Mouse (Mus musculus) lung, postnatal 4 days (tissue): ENCODE measurements around the gene Sec1.

Experiments used
- DNase-seq, 2 experiments: peaks; one replicate each; pipeline ENCODE4 v3.0.0; 2021

Sec1 gene

GRCm38 (mm10) chr7:45639561-45640027 lies 54.6 kb downstream of the Sec1 start, which contains the start of gene Mamstr:
Gene Mamstr, plus strand, starts transcription at chr7:45639977.
- peak; percentile 26 to 47 for DNase-seq

GRCm38 (mm10) chr7:45638623-45639401 lies 55.4 kb downstream of the Sec1 start:
- peak; percentile 89 to 96 for DNase-seq

GRCm38 (mm10) chr7:45637710-45638109 lies 56.5 kb downstream of the Sec1 start:
- no peak for DNase-seq

GRCm38 (mm10) chr7:45635711-45636688 lies 58.2 kb downstream of the Sec1 start:
- DNase-seq, result peak; percentile 77 to 78

GRCm38 (mm10) chr7:45634946-45635681 lies 59.1 kb downstream of the Sec1 start:
- peak in 1 of 2 experiments; percentile 64 for DNase-seq

- peak; percentile 68 to 72 for DNase-seq
These were observed 61.7 kb downstream of the Sec1 start for GRCm38 (mm10) chr7:45632499-45632898.

GRCm38 (mm10) chr7:45630064-45630907 lies 63.9 kb downstream of the Sec1 start:
- peak; percentile 27 to 37 for DNase-seq

- peak; percentile 94 for DNase-seq
These were observed 65.6 kb downstream of the Sec1 start for GRCm38 (mm10) chr7:45628364-45629294.
